Mouse (Mus musculus) right cerebral cortex, postnatal 25 days (tissue): Measurements from ENCODE around the gene Dusp5.

Experiments
- DNase-seq: peaks from one replicate; pipeline ENCODE4 v3.0.0; 2022

Gene Dusp5

DNA sequence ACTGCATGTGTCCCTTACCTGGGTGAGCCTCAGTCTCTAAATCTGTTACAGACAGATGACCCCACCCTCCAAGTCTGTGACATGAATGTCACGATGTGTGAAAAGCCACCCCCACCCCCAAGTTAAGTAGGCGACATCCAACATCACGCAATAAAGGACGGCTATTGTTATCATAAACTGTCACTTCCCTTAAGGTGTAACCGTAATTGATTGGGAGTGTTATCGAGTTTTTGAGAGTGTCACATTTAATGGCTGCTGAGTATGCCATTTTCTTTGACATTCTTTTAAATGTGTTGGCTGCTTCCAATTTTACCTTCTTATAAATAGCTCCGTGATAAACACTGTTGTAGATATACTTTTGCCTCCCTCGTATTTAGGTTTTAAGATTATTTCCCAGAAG lies 9.4 kb upstream of the Dusp5 start:
- DNase-seq: no peak

DNA sequence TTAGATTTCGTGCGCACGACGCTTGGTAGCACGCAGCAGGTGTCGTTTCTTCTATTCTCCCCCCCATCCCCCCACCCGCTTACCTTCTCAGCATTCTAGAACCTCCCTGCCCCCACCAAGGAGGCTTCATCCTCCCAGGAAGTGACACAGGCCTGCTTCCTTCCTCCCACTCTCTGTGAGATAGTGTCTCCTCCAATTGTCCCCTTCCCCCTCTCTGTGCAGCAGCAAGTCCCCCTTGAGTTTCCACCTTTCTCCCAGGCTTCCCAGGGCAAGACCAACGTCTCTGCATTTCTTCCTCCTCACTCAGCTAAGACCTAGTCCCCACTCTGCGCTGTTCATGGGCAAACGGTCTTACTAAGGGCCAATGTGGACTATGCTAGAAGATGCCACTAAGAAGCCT lies 8.9 kb upstream of the Dusp5 start:
- no peak for DNase-seq

GRCm38 (mm10) chr19:53521137-53521795 lies 7.6 kb upstream of the Dusp5 start:
- DNase-seq: no peak

GRCm38 (mm10) chr19:53527480-53527879 lies 1.4 kb upstream of the Dusp5 start:
- no peak for DNase-seq

DNA sequence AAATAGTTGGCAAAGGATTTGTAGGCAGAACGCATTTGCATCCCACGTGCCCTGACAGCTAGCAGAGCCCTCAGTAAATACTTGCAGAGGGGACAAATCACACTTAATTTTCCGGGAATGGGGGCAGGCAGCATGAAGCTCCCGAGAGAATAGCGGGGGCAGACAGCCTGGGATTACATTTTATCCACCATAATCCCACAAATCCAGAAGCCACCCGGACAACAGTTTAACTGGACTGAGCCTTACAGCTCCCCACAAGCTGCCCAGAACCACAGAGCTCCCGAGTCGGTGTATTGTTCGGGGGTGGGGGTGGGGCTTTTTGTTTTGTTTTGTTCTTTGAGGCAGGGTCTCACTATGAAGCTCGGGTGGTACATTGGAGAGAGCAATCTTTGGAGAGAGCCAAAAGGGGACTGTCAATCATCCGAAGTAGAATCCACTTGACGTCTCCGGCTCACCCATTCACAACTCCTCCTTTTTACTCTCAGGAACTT lies 733 bp upstream of the Dusp5 start:
- DNase-seq: no peak

DNA sequence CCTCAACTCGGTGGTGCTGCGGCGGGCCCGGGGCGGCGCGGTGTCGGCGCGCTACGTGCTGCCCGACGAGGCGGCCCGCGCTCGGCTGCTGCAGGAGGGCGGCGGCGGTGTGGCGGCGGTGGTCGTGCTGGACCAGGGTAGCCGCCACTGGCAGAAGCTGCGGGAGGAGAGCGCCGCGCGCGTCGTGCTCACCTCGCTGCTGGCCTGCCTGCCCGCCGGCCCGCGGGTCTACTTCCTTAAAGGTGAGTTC lies 471 bp downstream of the Dusp5 start:
- no peak for DNase-seq

GRCm38 (mm10) chr19:53529705-53530562 lies 1.0 kb downstream of the Dusp5 start:
- no peak for DNase-seq

DNA sequence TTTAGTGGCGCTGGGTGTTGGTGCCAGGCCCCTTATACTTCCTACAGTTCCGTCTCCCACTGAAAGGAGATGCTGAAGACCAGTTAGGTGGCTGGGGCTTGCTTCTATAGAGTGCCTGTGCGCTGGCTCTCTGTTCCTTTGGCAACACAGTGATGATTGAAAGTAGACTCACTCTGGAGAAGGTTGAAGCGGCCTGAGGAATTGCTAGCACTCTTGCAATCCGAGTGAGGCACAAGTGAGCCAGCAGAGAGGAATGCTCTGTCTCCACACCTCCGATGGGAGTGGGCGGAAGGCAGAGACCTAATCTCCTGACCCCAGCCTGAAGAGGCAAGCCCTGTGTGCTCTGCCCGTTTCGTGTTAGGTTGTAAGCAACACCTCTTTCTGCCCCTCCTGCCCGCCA lies 2.5 kb downstream of the Dusp5 start:
- no peak for DNase-seq

- no peak for DNase-seq
These were observed 3.1 kb downstream of the Dusp5 start for GRCm38 (mm10) chr19:53532021-53532420.

DNA sequence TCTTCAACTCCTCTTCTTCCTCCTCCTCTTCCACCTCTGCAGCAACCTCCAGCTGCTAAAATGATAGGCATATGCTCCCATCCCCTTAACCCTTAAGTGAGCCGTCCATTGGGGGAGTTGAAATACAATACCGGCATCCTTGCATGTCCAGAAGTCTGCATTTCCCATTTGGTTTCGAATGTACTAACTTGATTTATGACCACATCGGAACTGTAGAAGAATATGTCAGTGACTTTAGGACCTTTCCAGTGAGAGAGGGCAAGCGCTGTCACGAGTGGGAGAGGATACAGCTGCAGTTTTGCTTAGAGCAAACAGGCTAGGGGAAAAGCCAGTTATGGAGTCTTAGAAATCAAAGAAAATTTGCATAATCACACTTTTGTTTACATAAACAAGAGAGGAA lies 3.8 kb downstream of the Dusp5 start:
- DNase-seq: no peak

GRCm38 (mm10) chr19:53533236-53533635 lies 4.3 kb downstream of the Dusp5 start:
- no peak for DNase-seq

DNA sequence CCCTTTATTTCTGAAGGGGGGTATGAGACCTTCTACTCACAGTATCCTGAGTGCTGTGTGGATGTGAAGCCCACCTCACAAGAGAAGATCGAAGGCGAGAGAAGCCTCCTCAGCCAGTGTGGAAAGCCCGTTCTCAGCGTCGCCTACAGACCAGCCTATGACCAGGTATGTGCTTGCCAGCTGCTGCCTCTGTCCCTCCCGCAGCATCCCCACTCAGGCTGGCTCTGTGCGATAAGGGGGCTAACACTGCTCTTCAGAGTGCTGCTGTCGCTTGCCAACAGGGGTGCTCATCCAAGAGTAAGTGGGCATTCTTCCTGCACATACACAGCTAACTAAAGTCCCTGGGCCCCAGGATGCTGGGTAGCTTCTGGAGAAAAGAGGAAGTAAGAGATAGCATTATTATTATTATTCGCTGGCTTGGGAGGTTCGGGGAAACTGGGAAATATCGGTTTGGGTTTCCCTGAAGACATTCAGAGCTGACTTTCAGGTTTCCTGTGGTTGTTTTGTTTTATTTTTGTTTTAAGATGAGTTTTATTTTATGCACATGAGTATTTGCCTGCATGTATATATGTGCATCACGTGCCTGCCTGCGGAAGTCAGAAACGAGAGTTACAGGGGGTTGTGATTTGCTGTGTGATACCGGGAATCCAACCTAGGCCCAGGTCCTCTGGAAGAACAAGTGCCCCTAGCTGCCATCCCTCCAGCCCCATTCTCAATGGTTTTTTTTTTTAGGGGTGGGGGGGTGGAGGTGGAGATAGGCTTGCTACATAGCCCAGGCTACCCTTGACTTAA lies 5.1 kb downstream of the Dusp5 start:
- DNase-seq: no peak

DNA sequence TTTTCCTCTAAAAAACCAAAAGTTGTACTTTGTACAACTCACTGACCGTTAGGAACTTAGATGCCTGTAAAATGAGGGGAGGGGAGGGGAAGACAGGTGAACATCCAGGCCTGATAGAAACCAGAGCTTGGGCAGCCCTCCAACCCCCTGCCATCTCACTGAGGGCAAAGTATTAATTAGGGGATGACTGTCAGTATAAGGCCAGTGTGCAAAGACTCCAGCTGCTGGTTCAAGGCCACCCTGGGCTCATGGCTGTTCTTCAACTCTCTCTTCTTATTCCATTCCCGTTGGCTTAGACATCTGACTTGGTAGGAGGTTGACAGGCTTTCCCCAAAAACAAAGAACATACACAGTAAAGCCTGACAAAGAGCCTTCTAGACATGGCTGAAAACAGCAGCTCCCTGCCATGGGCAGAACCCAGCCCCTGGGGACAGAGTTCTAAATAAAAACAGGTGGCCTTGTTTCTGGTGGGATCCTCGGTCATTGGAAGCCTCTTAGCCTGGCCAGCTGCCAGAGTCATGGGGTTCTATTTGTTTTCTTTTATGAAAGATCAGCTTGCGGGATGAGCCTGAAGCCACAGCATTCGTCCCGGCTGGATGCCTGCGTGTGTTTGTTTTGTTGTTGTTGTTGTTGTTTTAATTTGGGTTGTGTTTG lies 6.0 kb downstream of the Dusp5 start:
- no peak for DNase-seq

- DNase-seq: no peak
These were observed 6.5 kb downstream of the Dusp5 start for GRCm38 (mm10) chr19:53535421-53535820.

GRCm38 (mm10) chr19:53536251-53536650 lies 7.3 kb downstream of the Dusp5 start:
- DNase-seq: no peak

DNA sequence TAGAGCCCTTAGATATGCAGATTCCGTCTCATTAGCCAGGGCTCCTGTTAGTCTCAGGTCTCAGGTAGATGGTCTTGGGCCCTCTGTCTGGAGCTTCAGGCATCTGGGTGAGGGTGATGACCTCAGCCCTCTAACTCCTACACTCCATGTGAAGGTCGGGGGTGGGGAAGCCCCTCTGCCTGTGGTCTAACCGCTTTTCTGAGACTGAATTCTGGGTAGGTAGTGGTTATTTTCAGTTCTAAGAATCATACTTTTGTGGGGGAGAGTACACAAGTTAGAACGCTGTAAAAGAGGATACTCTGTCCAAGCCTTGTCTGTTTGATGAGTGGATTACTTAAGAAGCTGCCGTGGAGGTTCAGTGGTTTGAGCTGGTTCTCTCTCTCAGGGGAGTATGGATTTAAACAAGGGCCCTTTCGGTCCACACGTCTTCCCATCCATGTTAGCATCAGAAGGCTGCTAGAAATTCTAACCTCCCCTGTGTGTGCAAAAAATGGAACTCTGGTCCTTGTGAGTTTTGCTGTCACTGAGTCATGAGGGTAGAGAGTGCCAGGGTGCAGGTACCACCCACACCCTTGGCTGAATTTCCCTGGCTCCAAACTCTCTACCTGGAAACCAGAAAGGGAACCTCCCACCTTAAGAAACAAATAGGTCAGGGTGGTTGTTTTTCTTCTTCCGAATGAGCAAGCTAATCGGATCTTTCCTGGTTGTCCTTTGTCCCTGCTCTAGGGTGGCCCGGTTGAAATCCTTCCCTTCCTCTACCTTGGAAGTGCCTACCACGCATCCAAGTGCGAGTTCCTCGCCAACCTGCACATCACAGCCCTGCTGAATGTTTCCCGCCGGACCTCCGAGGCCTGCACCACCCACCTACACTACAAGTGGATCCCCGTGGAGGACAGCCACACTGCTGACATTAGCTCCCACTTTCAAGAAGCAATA lies 8.1 kb downstream of the Dusp5 start:
- no peak for DNase-seq

DNA sequence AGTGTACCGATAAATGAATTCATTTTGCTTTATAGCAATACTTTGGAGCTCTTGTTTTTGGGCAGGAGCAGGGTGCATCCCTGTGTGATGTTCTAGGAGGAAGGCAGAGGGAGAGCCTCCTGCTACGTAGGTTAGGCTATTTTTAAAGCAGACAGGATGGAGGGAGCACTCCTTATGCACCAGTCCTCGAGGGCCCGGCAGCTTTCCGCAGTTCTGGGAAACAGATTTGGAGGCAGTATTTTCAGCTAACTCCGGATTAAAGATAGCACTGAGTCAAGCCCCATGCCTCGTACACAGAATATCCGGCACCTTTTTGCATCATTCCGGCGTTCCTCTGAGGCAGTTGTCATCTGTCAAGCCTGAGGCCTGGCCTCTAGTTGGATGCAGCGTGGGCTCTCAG lies 9.1 kb downstream of the Dusp5 start:
- DNase-seq: no peak

DNA sequence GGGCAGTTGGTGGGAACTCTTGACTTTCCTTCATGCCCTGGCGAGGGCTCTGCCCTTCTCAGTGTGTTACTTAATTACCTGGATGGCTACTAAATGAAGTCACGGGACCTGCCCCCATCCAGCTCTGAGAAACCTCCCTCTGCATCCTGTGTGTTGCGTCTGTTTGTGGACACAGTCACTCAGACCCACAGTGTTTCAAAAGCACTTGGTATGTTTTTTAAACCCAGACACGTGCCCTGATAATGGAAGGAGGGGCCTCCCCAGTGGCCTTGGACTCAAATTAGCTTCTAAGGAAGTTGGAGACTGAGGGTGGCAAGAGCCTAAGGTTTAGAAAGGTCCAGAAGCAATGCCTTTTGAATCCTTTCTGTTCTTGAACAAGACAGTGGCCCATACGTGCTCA lies 9.9 kb downstream of the Dusp5 start:
- no peak for DNase-seq

GRCm38 (mm10) chr19:53539296-53539695 lies 10.4 kb downstream of the Dusp5 start:
- no peak for DNase-seq

- no peak for DNase-seq
These were observed 14.7 kb downstream of the Dusp5 start for GRCm38 (mm10) chr19:53543602-53544001.

- DNase-seq: no peak
These were observed 16.1 kb downstream of the Dusp5 start for GRCm38 (mm10) chr19:53544923-53545561.

DNA sequence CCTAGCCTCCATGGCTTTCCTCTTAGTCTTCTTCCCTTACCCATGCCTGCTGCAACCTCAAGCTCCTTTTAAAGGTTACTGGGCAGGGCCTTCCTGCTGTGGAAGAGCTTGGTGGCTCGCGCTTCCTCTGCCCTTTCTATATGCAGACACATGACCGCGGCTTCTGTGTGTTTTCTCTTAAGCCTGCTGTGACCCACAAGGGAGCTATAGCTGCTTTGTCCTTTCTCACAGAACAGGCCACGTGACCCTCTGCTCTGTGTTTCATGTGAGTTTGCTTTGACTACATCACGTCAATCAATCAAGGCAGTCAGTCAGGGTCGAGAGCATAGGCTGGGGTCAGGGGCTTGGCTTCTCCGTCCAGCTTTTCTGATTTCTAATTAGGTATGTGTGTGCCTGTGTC lies 18.7 kb downstream of the Dusp5 start:
- DNase-seq: no peak
